Mouse (Mus musculus): ENCODE results near the gene Chchd1.

Chchd1 gene

GRCm38 (mm10) chr14:20694185-20694883 is 8.5 kb upstream of the Chchd1 start:
- no peak for TF ChIP-seq NANOG (IDR thresholded peaks at IDR 0.05; ENCODE audit: borderline replicate concordance, low read length)
- no peak for TF ChIP-seq POU5F1 (IDR thresholded peaks at IDR 0.05; ENCODE audit: borderline replicate concordance, low read length)
- no peak for TF ChIP-seq CTCF (conservative IDR thresholded peaks at IDR 0.05; ENCODE audit: low read length)
- Histone ChIP-seq H3K36me3 (ENCODE audit: insufficient read depth, low read length) (peaks cover 83% of the 10 kb centered on the region), H3K4me3 (replicated peaks; ENCODE audit: low read length) (peak overlapping the region; percentile 94), H3K27me3 (ENCODE audit: insufficient read depth, low read length) (no peaks in the 10 kb centered on the region), H3K9me3 (ENCODE audit: low read length) (no peaks in the 10 kb centered on the region), H3K4me1 (replicated peaks; ENCODE audit: low read depth, low read length) (peaks cover 45% of the 10 kb centered on the region)

GRCm38 (mm10) chr14:20694884-20695760 is 7.7 kb upstream of the Chchd1 start, which contains the start of gene Fut11:
Gene Fut11 (plus strand): TSS chr14:20694968.
- Histone ChIP-seq H3K9me3 (ENCODE audit: low read length) (no peaks in the 10 kb centered on the region), H3K27me3 (ENCODE audit: insufficient read depth, low read length) (no peaks in the 10 kb centered on the region), H3K36me3 (ENCODE audit: insufficient read depth, low read length) (peaks cover 83% of the 10 kb centered on the region), H3K4me1 (replicated peaks; ENCODE audit: low read depth, low read length) (peaks cover 47% of the 10 kb centered on the region), H3K4me3 (replicated peaks; ENCODE audit: low read length) (peak within 1 kb of the TSS; percentile 94)
- TF ChIP-seq CTCF (conservative IDR thresholded peaks at IDR 0.05; ENCODE audit: low read length) = no peak
- no peak for TF ChIP-seq NANOG (IDR thresholded peaks at IDR 0.05; ENCODE audit: borderline replicate concordance, low read length)
- TF ChIP-seq POU5F1 (IDR thresholded peaks at IDR 0.05; ENCODE audit: borderline replicate concordance, low read length) = no peak

GRCm38 (mm10) chr14:20695761-20696520 is 6.9 kb upstream of the Chchd1 start:
- Histone ChIP-seq H3K36me3 (ENCODE audit: insufficient read depth, low read length) (peaks cover 83% of the 10 kb centered on the region), H3K27me3 (ENCODE audit: insufficient read depth, low read length) (no peaks in the 10 kb centered on the region), H3K9me3 (ENCODE audit: low read length) (no peaks in the 10 kb centered on the region), H3K4me3 (replicated peaks; ENCODE audit: low read length) (peak overlapping the region; percentile 94), H3K4me1 (replicated peaks; ENCODE audit: low read depth, low read length) (peaks cover 56% of the 10 kb centered on the region)
- TF ChIP-seq NANOG (IDR thresholded peaks at IDR 0.05; ENCODE audit: borderline replicate concordance, low read length) (no peak), POU5F1 (IDR thresholded peaks at IDR 0.05; ENCODE audit: borderline replicate concordance, low read length) (no peak), CTCF (conservative IDR thresholded peaks at IDR 0.05; ENCODE audit: low read length) (no peak)

- Histone ChIP-seq H3K27me3 (ENCODE audit: insufficient read depth, low read length) (no peaks in the 10 kb centered on the region), H3K4me3 (replicated peaks; ENCODE audit: low read length) (peak overlapping the region; percentile 94; the same call in 1 of the 2 replicates), H3K9me3 (ENCODE audit: low read length) (no peaks in the 10 kb centered on the region), H3K36me3 (ENCODE audit: insufficient read depth, low read length) (peaks cover 73% of the 10 kb centered on the region), H3K4me1 (replicated peaks; ENCODE audit: low read depth, low read length) (peaks cover 66% of the 10 kb centered on the region)
- no peak for TF ChIP-seq POU5F1 (IDR thresholded peaks at IDR 0.05; ENCODE audit: borderline replicate concordance, low read length)
- no peak for TF ChIP-seq CTCF (conservative IDR thresholded peaks at IDR 0.05; ENCODE audit: low read length)
- TF ChIP-seq NANOG (IDR thresholded peaks at IDR 0.05; ENCODE audit: borderline replicate concordance, low read length) = no peak
Observed at GRCm38 (mm10) chr14:20696986-20697385, 5.8 kb upstream of the Chchd1 start.

GRCm38 (mm10) chr14:20698515-20698914 is 4.3 kb upstream of the Chchd1 start:
- TF ChIP-seq NANOG (IDR thresholded peaks at IDR 0.05; ENCODE audit: borderline replicate concordance, low read length) (no peak), POU5F1 (IDR thresholded peaks at IDR 0.05; ENCODE audit: borderline replicate concordance, low read length) (no peak), CTCF (conservative IDR thresholded peaks at IDR 0.05; ENCODE audit: low read length) (no peak)
- Histone ChIP-seq H3K4me1 (replicated peaks; ENCODE audit: low read depth, low read length) (peaks cover 66% of the 10 kb centered on the region), H3K9me3 (ENCODE audit: low read length) (no peaks in the 10 kb centered on the region), H3K27me3 (ENCODE audit: insufficient read depth, low read length) (no peaks in the 10 kb centered on the region), H3K36me3 (ENCODE audit: insufficient read depth, low read length) (peaks cover 58% of the 10 kb centered on the region), H3K4me3 (replicated peaks; ENCODE audit: low read length) (no peak overlapping the region)

- Histone ChIP-seq H3K9me3 (ENCODE audit: low read length) (no peaks in the 10 kb centered on the region), H3K27me3 (ENCODE audit: insufficient read depth, low read length) (no peaks in the 10 kb centered on the region), H3K4me3 (replicated peaks; ENCODE audit: low read length) (no peak overlapping the region), H3K36me3 (ENCODE audit: insufficient read depth, low read length) (peaks cover 64% of the 10 kb centered on the region), H3K4me1 (replicated peaks; ENCODE audit: low read depth, low read length) (peaks cover 60% of the 10 kb centered on the region)
- TF ChIP-seq CTCF (conservative IDR thresholded peaks at IDR 0.05; ENCODE audit: low read length) = no peak
- no peak for TF ChIP-seq POU5F1 (IDR thresholded peaks at IDR 0.05; ENCODE audit: borderline replicate concordance, low read length)
- TF ChIP-seq NANOG (IDR thresholded peaks at IDR 0.05; ENCODE audit: borderline replicate concordance, low read length) = no peak
Observed at GRCm38 (mm10) chr14:20700362-20700761, 2.4 kb upstream of the Chchd1 start.

GRCm38 (mm10) chr14:20701554-20701953 is 1.3 kb upstream of the Chchd1 start:
- Histone ChIP-seq H3K36me3 (ENCODE audit: insufficient read depth, low read length) (peaks cover 62% of the 10 kb centered on the region), H3K9me3 (ENCODE audit: low read length) (no peaks in the 10 kb centered on the region), H3K4me3 (replicated peaks; ENCODE audit: low read length) (peak overlapping the region; percentile 94), H3K27me3 (ENCODE audit: insufficient read depth, low read length) (no peaks in the 10 kb centered on the region), H3K4me1 (replicated peaks; ENCODE audit: low read depth, low read length) (peaks cover 51% of the 10 kb centered on the region)
- TF ChIP-seq NANOG (IDR thresholded peaks at IDR 0.05; ENCODE audit: borderline replicate concordance, low read length) (no peak), CTCF (conservative IDR thresholded peaks at IDR 0.05; ENCODE audit: low read length) (no peak)
